Mouse (Mus musculus): Measurements from ENCODE around the gene Iqck. TPM values are rescaled to one million over a fixed set of nuclear protein-coding genes. Genes with fewer than 3 reads are reported as not detected.

Gene Iqck
- polyA plus RNA-seq, 1 experiment from 2014 or later = 3.8 TPM

- Histone ChIP-seq H3K9ac (ENCODE audit: low read depth, low read length) (no peak overlapping the region), H3K4me3 (ENCODE audit: low read length) (no peak overlapping the region), H3K27ac (ENCODE audit: low read depth, low read length) (no peak overlapping the region), H3K27me3 (replicated peaks; ENCODE audit: control insufficient read depth, insufficient read depth, low read length) (no peaks in the 10 kb centered on the region), H3K9me3 (ENCODE audit: control insufficient read depth, low read length) (no peaks in the 10 kb centered on the region), H3K36me3 (ENCODE audit: control insufficient read depth, insufficient read depth, low read length) (no peaks in the 10 kb centered on the region), H3K4me1 (ENCODE audit: control insufficient read depth, insufficient read depth, low read depth, low read length) (no peaks in the 10 kb centered on the region), H3K4me2 (ENCODE audit: low read length) (no peak overlapping the region)
- WGBS = 81% methylated on average over 17 of the region's 17 CpGs
- no peak for ATAC-seq
These were observed 76.2 kb downstream of the Iqck start for GRCm38 (mm10) chr7:118931502-118932395.

- H3K4me3 ChIP-seq (ENCODE audit: low read length) = no peak overlapping the region
- 79% methylated on average over 2 of the region's 2 CpGs for WGBS
- no peaks in the 10 kb centered on the region for H3K36me3 ChIP-seq (ENCODE audit: control insufficient read depth, insufficient read depth, low read length)
These were observed 79.8 kb downstream of the Iqck start for GRCm38 (mm10) chr7:118935306-118935705.

DNA sequence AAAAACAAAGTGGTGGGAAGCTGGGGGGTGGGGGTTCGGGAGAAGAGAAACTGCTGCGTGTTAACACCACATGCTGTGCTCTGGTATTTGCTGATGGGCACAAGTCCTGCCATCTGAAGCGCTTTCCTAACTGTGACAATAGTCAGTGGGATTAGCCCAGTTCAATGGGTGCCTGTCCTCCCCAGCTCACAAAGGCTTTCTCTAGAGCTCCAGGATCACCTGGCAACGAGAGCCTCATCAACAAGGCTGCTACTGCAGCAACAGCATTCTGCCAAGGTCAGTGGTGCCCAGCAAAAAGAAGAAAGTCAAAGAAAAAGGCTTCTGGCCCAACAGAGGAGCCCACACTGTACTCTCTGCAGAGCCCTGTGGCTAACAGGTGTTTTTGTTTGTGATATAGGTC lies 81.3 kb downstream of the Iqck start:
- no peak overlapping the region for H3K27ac ChIP-seq (ENCODE audit: low read depth, low read length)
- no peaks in the 10 kb centered on the region for H3K9me3 ChIP-seq (ENCODE audit: control insufficient read depth, low read length)
- ATAC-seq = 0 out of 2 replicates have a peak, but pooled peaks have one; percentile 48
- H3K36me3 ChIP-seq (ENCODE audit: control insufficient read depth, insufficient read depth, low read length) = no peaks in the 10 kb centered on the region
- no peak overlapping the region for H3K4me3 ChIP-seq (ENCODE audit: low read length)
- H3K4me1 ChIP-seq (ENCODE audit: control insufficient read depth, insufficient read depth, low read depth, low read length) = no peaks in the 10 kb centered on the region; the same call in 1 of the 2 replicates
- H3K9ac ChIP-seq (ENCODE audit: low read depth, low read length) = no peak overlapping the region
- no peaks in the 10 kb centered on the region for H3K27me3 ChIP-seq (replicated peaks; ENCODE audit: control insufficient read depth, insufficient read depth, low read length)
- H3K4me2 ChIP-seq (ENCODE audit: low read length) = no peak overlapping the region
- WGBS = 14% methylated on average over 4 of the region's 4 CpGs

More at GRCm38 (mm10) chr7:118935306-118935705, 79.8 kb downstream of the Iqck start:
- ATAC-seq = no peak
- Histone ChIP-seq H3K27me3 (replicated peaks; ENCODE audit: control insufficient read depth, insufficient read depth, low read length) (no peaks in the 10 kb centered on the region), H3K9ac (ENCODE audit: low read depth, low read length) (no peak overlapping the region), H3K9me3 (ENCODE audit: control insufficient read depth, low read length) (no peaks in the 10 kb centered on the region), H3K4me2 (ENCODE audit: low read length) (no peak overlapping the region), H3K4me1 (ENCODE audit: control insufficient read depth, insufficient read depth, low read depth, low read length) (no peaks in the 10 kb centered on the region; the same call in 1 of the 2 replicates), H3K27ac (ENCODE audit: low read depth, low read length) (no peak overlapping the region)

DNA sequence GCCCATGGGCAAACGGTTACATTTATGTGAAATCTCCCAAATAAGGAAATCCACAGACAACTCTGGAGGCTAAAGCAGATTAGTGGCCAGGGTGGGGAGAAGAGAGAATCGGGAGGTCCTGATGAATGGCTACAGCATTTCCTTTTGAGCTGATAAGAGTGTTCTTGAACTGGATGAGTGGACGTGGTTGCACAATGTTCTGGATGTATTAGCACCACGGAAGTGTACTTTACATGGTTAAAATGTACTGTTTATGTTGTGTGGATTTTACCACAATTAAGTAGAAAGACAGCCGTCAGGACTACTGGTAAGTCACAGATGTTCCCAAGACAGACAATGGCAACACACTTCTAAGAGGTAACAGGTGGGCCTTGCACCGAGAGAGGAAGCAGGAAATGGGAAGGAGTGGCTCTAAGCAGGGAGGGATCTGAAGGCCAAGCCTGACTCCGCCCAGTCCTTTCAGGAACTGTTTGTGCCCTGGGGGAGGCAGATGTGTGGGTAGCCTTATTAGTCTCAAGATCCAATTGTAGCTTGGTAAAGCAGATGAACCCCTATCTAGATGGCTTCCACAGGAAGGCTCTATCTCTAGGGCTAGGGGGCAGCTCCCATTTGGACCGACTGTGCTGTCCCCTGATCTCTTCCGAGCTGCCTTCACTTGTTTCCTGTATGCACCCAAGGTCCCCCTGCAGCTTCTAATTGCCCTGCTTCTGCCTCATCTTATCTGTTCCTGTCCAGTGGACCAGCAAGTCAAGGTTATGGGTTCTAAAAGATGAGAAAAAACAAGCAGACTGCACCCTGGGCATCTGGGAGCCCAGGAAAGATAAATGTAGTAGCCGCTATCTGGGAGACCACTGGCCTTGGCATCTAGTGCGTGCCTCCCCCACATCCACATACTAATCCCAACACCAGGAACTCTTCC lies 82.2 kb downstream of the Iqck start:
- H3K4me3 ChIP-seq (ENCODE audit: low read length) = no peak overlapping the region
- no peaks in the 10 kb centered on the region; the same call in 1 of the 2 replicates for H3K4me1 ChIP-seq (ENCODE audit: control insufficient read depth, insufficient read depth, low read depth, low read length)
- no peak overlapping the region for H3K27ac ChIP-seq (ENCODE audit: low read depth, low read length)
- no peaks in the 10 kb centered on the region for H3K9me3 ChIP-seq (ENCODE audit: control insufficient read depth, low read length)
- H3K9ac ChIP-seq (ENCODE audit: low read depth, low read length) = no peak overlapping the region
- H3K27me3 ChIP-seq (replicated peaks; ENCODE audit: control insufficient read depth, insufficient read depth, low read length) = no peaks in the 10 kb centered on the region
- WGBS = 79% methylated on average over 11 of the region's 11 CpGs
- H3K4me2 ChIP-seq (ENCODE audit: low read length) = no peak overlapping the region
- ATAC-seq = no peak
- no peaks in the 10 kb centered on the region for H3K36me3 ChIP-seq (ENCODE audit: control insufficient read depth, insufficient read depth, low read length)

- Histone ChIP-seq H3K27me3 (replicated peaks; ENCODE audit: control insufficient read depth, insufficient read depth, low read length) (no peaks in the 10 kb centered on the region), H3K4me1 (ENCODE audit: control insufficient read depth, insufficient read depth, low read depth, low read length) (no peaks in the 10 kb centered on the region), H3K36me3 (ENCODE audit: control insufficient read depth, insufficient read depth, low read length) (no peaks in the 10 kb centered on the region), H3K9ac (ENCODE audit: low read depth, low read length) (no peak overlapping the region), H3K4me3 (ENCODE audit: low read length) (no peak overlapping the region), H3K9me3 (ENCODE audit: control insufficient read depth, low read length) (no peaks in the 10 kb centered on the region), H3K4me2 (ENCODE audit: low read length) (no peak overlapping the region), H3K27ac (ENCODE audit: low read depth, low read length) (no peak overlapping the region)
- ATAC-seq = no peak
- 90% methylated on average over 3 of the region's 3 CpGs for WGBS
These were observed 86.7 kb downstream of the Iqck start for GRCm38 (mm10) chr7:118942297-118942696.

GRCm38 (mm10) chr7:118943170-118943569 lies 87.6 kb downstream of the Iqck start:
- 42% methylated on average over 7 of the region's 7 CpGs for WGBS
- Histone ChIP-seq H3K27ac (ENCODE audit: low read depth, low read length) (no peak overlapping the region), H3K4me1 (ENCODE audit: control insufficient read depth, insufficient read depth, low read depth, low read length) (no peaks in the 10 kb centered on the region), H3K4me3 (ENCODE audit: low read length) (no peak overlapping the region), H3K9me3 (ENCODE audit: control insufficient read depth, low read length) (no peaks in the 10 kb centered on the region), H3K4me2 (ENCODE audit: low read length) (no peak overlapping the region), H3K27me3 (replicated peaks; ENCODE audit: control insufficient read depth, insufficient read depth, low read length) (no peaks in the 10 kb centered on the region), H3K36me3 (ENCODE audit: control insufficient read depth, insufficient read depth, low read length) (no peaks in the 10 kb centered on the region), H3K9ac (ENCODE audit: low read depth, low read length) (no peak overlapping the region)
- ATAC-seq = no peak

- no peak for ATAC-seq
- Histone ChIP-seq H3K4me1 (ENCODE audit: control insufficient read depth, insufficient read depth, low read depth, low read length) (no peaks in the 10 kb centered on the region), H3K27me3 (replicated peaks; ENCODE audit: control insufficient read depth, insufficient read depth, low read length) (no peaks in the 10 kb centered on the region), H3K27ac (ENCODE audit: low read depth, low read length) (no peak overlapping the region), H3K36me3 (ENCODE audit: control insufficient read depth, insufficient read depth, low read length) (no peaks in the 10 kb centered on the region), H3K9ac (ENCODE audit: low read depth, low read length) (no peak overlapping the region), H3K4me3 (ENCODE audit: low read length) (no peak overlapping the region), H3K4me2 (ENCODE audit: low read length) (no peak overlapping the region), H3K9me3 (ENCODE audit: control insufficient read depth, low read length) (no peaks in the 10 kb centered on the region)
- 35% methylated on average over 2 of the region's 2 CpGs for WGBS
These were observed 89.3 kb downstream of the Iqck start for GRCm38 (mm10) chr7:118944884-118945283.

- Histone ChIP-seq H3K36me3 (ENCODE audit: control insufficient read depth, insufficient read depth, low read length) (no peaks in the 10 kb centered on the region), H3K4me2 (ENCODE audit: low read length) (no peak overlapping the region), H3K9ac (ENCODE audit: low read depth, low read length) (no peak overlapping the region), H3K9me3 (ENCODE audit: control insufficient read depth, low read length) (no peaks in the 10 kb centered on the region), H3K4me1 (ENCODE audit: control insufficient read depth, insufficient read depth, low read depth, low read length) (no peaks in the 10 kb centered on the region), H3K4me3 (ENCODE audit: low read length) (no peak overlapping the region), H3K27me3 (replicated peaks; ENCODE audit: control insufficient read depth, insufficient read depth, low read length) (no peaks in the 10 kb centered on the region), H3K27ac (ENCODE audit: low read depth, low read length) (no peak overlapping the region)
- ATAC-seq = no peak
- WGBS = 64% methylated on average over 3 of the region's 3 CpGs
These were observed 91.7 kb downstream of the Iqck start for GRCm38 (mm10) chr7:118947241-118947640.
